Mouse (Mus musculus) neural tube, embryonic 15.5 days (tissue): ENCODE data around the gene Cdk9. TPM values are rescaled to one million over a fixed set of nuclear protein-coding genes. Genes with fewer than 3 reads are reported as not detected.

Experiments
- ATAC-seq: fragments of 200-750 bp; cut with Nextera tagmentation; 2 replicates; pipeline ENCODE4 v1.8.0; 2017; ENCODE audit warnings: mild to moderate bottlenecking, moderate TSS enrichment, moderate library complexity; ENCODE audit not compliant: low FRiP score
- H3K27ac ChIP-seq: fragments of 300-500 bp; sonication (generic); replicated peaks from 2 replicates; pipeline ENCODE4 v1.5.1; 2015; ENCODE audit warnings: mild to moderate bottlenecking, inconsistent platforms
- H3K27me3 ChIP-seq: fragments of 300-500 bp; sonication (generic); replicated peaks from 2 replicates; pipeline ENCODE4 v1.6.1; 2015; ENCODE audit warnings: inconsistent platforms
- H3K36me3 ChIP-seq: fragments of 300-500 bp; sonication (generic); 2 replicates; pipeline ENCODE4 v1.6.1; 2015; ENCODE audit warnings: inconsistent platforms
- H3K4me1 ChIP-seq: fragments of 300-500 bp; sonication (generic); 2 replicates; pipeline ENCODE4 v1.6.1; 2015; ENCODE audit warnings: inconsistent platforms
- H3K4me2 ChIP-seq: fragments of 300-500 bp; sonication (generic); 2 replicates; pipeline ENCODE4 v1.6.1; 2015; ENCODE audit warnings: inconsistent platforms, mild to moderate bottlenecking, moderate library complexity
- H3K4me3 ChIP-seq: fragments of 300-500 bp; sonication (generic); replicated peaks from 2 replicates; pipeline ENCODE4 v1.5.1; 2015; ENCODE audit warnings: mild to moderate bottlenecking, inconsistent platforms
- H3K9ac ChIP-seq: fragments of 300-500 bp; sonication (generic); replicated peaks from 2 replicates; pipeline ENCODE4 v1.6.1; 2015; ENCODE audit warnings: mild to moderate bottlenecking, inconsistent platforms
- H3K9me3 ChIP-seq: fragments of 300-500 bp; sonication (generic); replicated peaks from 2 replicates; pipeline ENCODE4 v1.6.1; 2016; ENCODE audit warnings: inconsistent platforms
- WGBS: fragments of 180-500 bp; shearing (Covaris S2); methylation state at CpG from one replicate; pipeline ENCODE4 v1.1.7; 2015; ENCODE audit warnings: mixed read lengths; 5-methylcytosine and 5-hydroxymethylcytosine counted together
- polyA plus RNA-seq: library from polyadenylated mRNA; unstranded; fragments of >200 nt; fragmentation: Nextera tagmentation; extraction: Ambion mirVana; gene quantifications from 2 replicates; pipeline ENCODE4 v1.2.1, GENCODE M21; 2015

Gene Cdk9
- 63.0 and 82.4 TPM in 2 replicates for polyA plus RNA-seq

GRCm38 (mm10) chr2:32712934-32713817, at the start of gene Cdk9:
Gene Cdk9 (minus strand): TSS chr2:32713076.
- Histone ChIP-seq H3K9me3 (no peaks in the 10 kb centered on the region), H3K36me3 (peaks cover 25% of the 10 kb centered on the region), H3K4me1 (peaks cover 39% of the 10 kb centered on the region), H3K4me2 (peak within 1 kb of the TSS; percentile 97), H3K27ac (peak within 1 kb of the TSS; percentile 99), H3K9ac (peak within 1 kb of the TSS; percentile 83), H3K4me3 (peak within 1 kb of the TSS; percentile 93), H3K27me3 (no peaks in the 10 kb centered on the region)
- ATAC-seq = peak; percentile 91
- WGBS = under 1% methylated on average over 56 of the region's 79 CpGs

GRCm38 (mm10) chr2:32761859-32762258, 49.0 kb upstream of the Cdk9 start:
- Histone ChIP-seq H3K9ac (no peak overlapping the region), H3K4me2 (no peak overlapping the region), H3K36me3 (peaks cover 33% of the 10 kb centered on the region), H3K27ac (no peak overlapping the region), H3K4me3 (no peak overlapping the region), H3K27me3 (no peaks in the 10 kb centered on the region), H3K9me3 (no peaks in the 10 kb centered on the region), H3K4me1 (peaks cover 15% of the 10 kb centered on the region)
- ATAC-seq = no peak
- WGBS = 85% methylated on average over 4 of the region's 4 CpGs

GRCm38 (mm10) chr2:32761361-32761760, 48.5 kb upstream of the Cdk9 start:
- no peak overlapping the region for H3K4me2 ChIP-seq
- H3K9me3 ChIP-seq = no peaks in the 10 kb centered on the region
- H3K4me1 ChIP-seq = peaks cover 19% of the 10 kb centered on the region
- H3K36me3 ChIP-seq = peaks cover 33% of the 10 kb centered on the region
- 91% methylated on average over 14 of the region's 14 CpGs for WGBS
- no peak overlapping the region for H3K4me3 ChIP-seq
- no peak overlapping the region for H3K27ac ChIP-seq
- ATAC-seq = no peak
- no peak overlapping the region for H3K9ac ChIP-seq
- no peaks in the 10 kb centered on the region for H3K27me3 ChIP-seq

GRCm38 (mm10) chr2:32759001-32759400, 46.1 kb upstream of the Cdk9 start:
- H3K4me2 ChIP-seq = no peak overlapping the region
- 92% methylated on average over 2 of the region's 2 CpGs for WGBS
- H3K27me3 ChIP-seq = no peaks in the 10 kb centered on the region
- no peak overlapping the region for H3K27ac ChIP-seq
- no peak for ATAC-seq
- H3K9me3 ChIP-seq = no peaks in the 10 kb centered on the region
- no peak overlapping the region for H3K4me3 ChIP-seq
- peaks cover 19% of the 10 kb centered on the region for H3K4me1 ChIP-seq
- H3K36me3 ChIP-seq = peaks cover 43% of the 10 kb centered on the region
- H3K9ac ChIP-seq = no peak overlapping the region

GRCm38 (mm10) chr2:32758503-32758902, 45.6 kb upstream of the Cdk9 start:
- H3K9me3 ChIP-seq = no peaks in the 10 kb centered on the region
- no peak overlapping the region for H3K9ac ChIP-seq
- WGBS = 82% methylated on average over 8 of the region's 8 CpGs
- peak overlapping the region; percentile 58; the same call in 1 of the 2 replicates for H3K4me2 ChIP-seq
- no peak for ATAC-seq
- H3K4me3 ChIP-seq = 0 out of 2 replicates have a peak overlapping the region, but pooled peaks have one; percentile 74
- H3K27ac ChIP-seq = no peak overlapping the region; the same call in 1 of the 2 replicates
- peaks cover 45% of the 10 kb centered on the region for H3K36me3 ChIP-seq
- H3K27me3 ChIP-seq = no peaks in the 10 kb centered on the region
- H3K4me1 ChIP-seq = peaks cover 19% of the 10 kb centered on the region

GRCm38 (mm10) chr2:32757056-32757845, 44.4 kb upstream of the Cdk9 start, which contains the start of gene Tor2a:
Gene Tor2a (plus strand): TSS chr2:32757234.
- Histone ChIP-seq H3K27me3 (no peaks in the 10 kb centered on the region), H3K27ac (peak within 1 kb of the TSS; percentile 95), H3K36me3 (peaks cover 46% of the 10 kb centered on the region), H3K4me3 (peak within 1 kb of the TSS; percentile 74), H3K9ac (peak within 1 kb of the TSS; percentile 90), H3K9me3 (no peaks in the 10 kb centered on the region), H3K4me2 (peak within 1 kb of the TSS; percentile 58), H3K4me1 (peaks cover 19% of the 10 kb centered on the region)
- under 1% methylated on average over 66 of the region's 66 CpGs for WGBS
- ATAC-seq = peak; percentile 96

GRCm38 (mm10) chr2:32756674-32757055, 43.8 kb upstream of the Cdk9 start:
- H3K27ac ChIP-seq = 0 out of 2 replicates have a peak overlapping the region, but pooled peaks have one; percentile 20
- peak; percentile 49; the same call in 1 of the 2 replicates for ATAC-seq

GRCm38 (mm10) chr2:32752181-32752580, 39.3 kb upstream of the Cdk9 start:
- Histone ChIP-seq H3K27me3 (no peaks in the 10 kb centered on the region), H3K4me2 (peak overlapping the region; percentile 52; the same call in 1 of the 2 replicates), H3K4me1 (peaks cover 22% of the 10 kb centered on the region), H3K4me3 (no peak overlapping the region), H3K36me3 (peaks cover 68% of the 10 kb centered on the region), H3K27ac (no peak overlapping the region), H3K9ac (no peak overlapping the region), H3K9me3 (no peaks in the 10 kb centered on the region)
- 64% methylated on average over 10 of the region's 10 CpGs for WGBS
- ATAC-seq = no peak

More at GRCm38 (mm10) chr2:32756674-32757055, 43.8 kb upstream of the Cdk9 start:
- H3K36me3 ChIP-seq = peaks cover 43% of the 10 kb centered on the region
- H3K4me3 ChIP-seq = peak overlapping the region; percentile 74
- no peaks in the 10 kb centered on the region for H3K27me3 ChIP-seq
- H3K4me1 ChIP-seq = peaks cover 22% of the 10 kb centered on the region
- WGBS = 36% methylated on average over 6 of the region's 6 CpGs
- no peak overlapping the region for H3K9ac ChIP-seq
- H3K4me2 ChIP-seq = peak overlapping the region; percentile 58
- no peaks in the 10 kb centered on the region for H3K9me3 ChIP-seq

GRCm38 (mm10) chr2:32751665-32752033, 38.8 kb upstream of the Cdk9 start:
- Histone ChIP-seq H3K4me1 (peaks cover 20% of the 10 kb centered on the region), H3K9me3 (no peaks in the 10 kb centered on the region), H3K27ac (peak overlapping the region; percentile 48; the same call in 1 of the 2 replicates), H3K9ac (no peak overlapping the region), H3K4me3 (peak overlapping the region; percentile 22), H3K27me3 (no peaks in the 10 kb centered on the region), H3K4me2 (peak overlapping the region; percentile 52), H3K36me3 (peaks cover 73% of the 10 kb centered on the region)
- WGBS = 13% methylated on average over 10 of the region's 10 CpGs
- no peak for ATAC-seq

- peaks cover 79% of the 10 kb centered on the region for H3K36me3 ChIP-seq
- peak overlapping the region; percentile 48 for H3K27ac ChIP-seq
- H3K27me3 ChIP-seq = no peaks in the 10 kb centered on the region
- 9% methylated on average over 31 of the region's 31 CpGs for WGBS
- H3K4me2 ChIP-seq = peak overlapping the region; percentile 52
- peaks cover 19% of the 10 kb centered on the region for H3K4me1 ChIP-seq
- no peaks in the 10 kb centered on the region for H3K9me3 ChIP-seq
- peak; percentile 61 for ATAC-seq
- H3K9ac ChIP-seq = no peak overlapping the region; the same call in 1 of the 2 replicates
- H3K4me3 ChIP-seq = peak overlapping the region; percentile 22
These were observed 38.2 kb upstream of the Cdk9 start for GRCm38 (mm10) chr2:32750887-32751664.

GRCm38 (mm10) chr2:32750199-32750598, 37.3 kb upstream of the Cdk9 start:
- Histone ChIP-seq H3K9ac (no peak overlapping the region; the same call in 1 of the 2 replicates), H3K27me3 (no peaks in the 10 kb centered on the region), H3K9me3 (no peaks in the 10 kb centered on the region), H3K27ac (no peak overlapping the region), H3K4me3 (no peak overlapping the region), H3K4me2 (no peak overlapping the region), H3K36me3 (peaks cover 88% of the 10 kb centered on the region), H3K4me1 (peaks cover 19% of the 10 kb centered on the region)
- WGBS = 72% methylated on average over 7 of the region's 7 CpGs
- ATAC-seq = no peak
